6 mouse cellular contexts compared by ENCODE assay signal in genomic region chr17:63802846-63803245, GRCm38 (mm10).
"Had no signal": no experiment of that assay in that cellular context is flagged by ENCODE, and none has a peak within 500 bp of the region (broad histone marks: within the 10 kb centered on the region; RNA-seq: fewer than 3 reads in every experiment).

No protein-coding gene starts in this region.

- H3K27me3 ChIP-seq: midbrain, embryonic 12.5 days; neural tube, embryonic 13.5 days; neural tube, embryonic 15.5 days had no signal

- H3K27ac ChIP-seq: midbrain, embryonic 10.5 days; midbrain, embryonic 12.5 days; neural tube, embryonic 13.5 days; neural tube, embryonic 15.5 days had no signal

- DNase-seq: thymus, adult 18-20 months had no signal

- H3K4me1 ChIP-seq: neural tube, embryonic 13.5 days; neural tube, embryonic 15.5 days had no signal

- H3K4me3 ChIP-seq: midbrain, embryonic 10.5 days; midbrain, embryonic 12.5 days; myocyte; neural tube, embryonic 13.5 days; neural tube, embryonic 15.5 days had no signal

- H3K36me3 ChIP-seq: midbrain, embryonic 10.5 days; midbrain, embryonic 12.5 days; neural tube, embryonic 13.5 days; neural tube, embryonic 15.5 days had no signal

- H3K9me3 ChIP-seq: midbrain, embryonic 10.5 days; midbrain, embryonic 12.5 days; neural tube, embryonic 13.5 days; neural tube, embryonic 15.5 days had no signal
